Mouse (Mus musculus) kidney, postnatal 4 days (tissue): ENCODE measurements around the gene Pomc.
A peak's percentile ranks its signal among the peaks of the same experiment; 100 is the strongest.
"Not testable (repeated sequence)": the region's sequence is repeated elsewhere in the genome, so short reads cannot be mapped to it uniquely, and the experiment has no call there.

Experiments used
- DNase-seq, 2 experiments: peaks; one replicate each; pipeline ENCODE4 v3.0.0; 2021; ENCODE audit warnings: mixed read lengths in 2 of 2

Pomc gene

GRCm38 (mm10) chr12:3973169-3973568 is 18.4 kb downstream of the Pomc start:
- not testable (repeated sequence) for DNase-seq

DNA sequence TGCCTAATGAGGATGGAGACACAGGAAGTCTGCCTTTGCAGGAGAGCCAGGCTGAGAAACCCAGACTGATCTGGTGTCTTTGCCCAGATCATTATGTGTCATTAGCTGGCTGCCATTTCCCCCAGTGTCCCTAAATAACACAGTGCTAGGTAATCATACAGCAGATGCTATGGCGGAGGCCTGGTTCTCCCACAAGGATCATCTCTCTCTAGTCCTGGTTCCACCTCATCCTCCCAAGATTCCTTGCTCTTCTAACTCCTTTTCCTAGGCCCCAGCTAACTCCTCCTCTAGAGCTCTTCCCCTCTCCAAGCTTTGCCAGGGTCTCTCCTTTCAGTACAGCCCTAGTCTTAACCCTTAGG is 26.2 kb downstream of the Pomc start:
- no peak for DNase-seq

- peak; percentile 88 to 93 for DNase-seq
Measured at GRCm38 (mm10) chr12:3981350-3982131, 26.8 kb downstream of the Pomc start.

GRCm38 (mm10) chr12:3982257-3982656 is 27.5 kb downstream of the Pomc start:
- peak; percentile 46 to 55 for DNase-seq

DNA sequence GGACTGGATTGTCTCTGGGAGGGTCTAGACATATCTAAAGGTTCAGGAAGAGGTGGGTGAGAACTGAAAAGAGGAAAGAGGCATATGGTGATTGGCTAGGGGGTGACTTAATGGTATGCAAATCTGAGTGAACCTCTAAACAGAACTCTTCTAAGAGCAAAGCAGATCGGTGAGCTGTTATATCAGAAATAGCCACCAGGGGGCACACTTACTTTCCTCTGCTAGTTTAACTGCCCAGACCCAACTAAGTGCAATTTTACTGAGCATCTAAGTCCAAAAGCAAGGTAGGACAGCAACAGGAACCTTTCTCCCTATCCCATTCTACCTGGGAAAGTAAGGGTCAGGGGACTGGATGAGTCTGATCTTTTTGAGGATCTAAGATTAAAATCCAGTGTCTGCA is 29.0 kb downstream of the Pomc start:
- peak; percentile 83 to 85 for DNase-seq

DNA sequence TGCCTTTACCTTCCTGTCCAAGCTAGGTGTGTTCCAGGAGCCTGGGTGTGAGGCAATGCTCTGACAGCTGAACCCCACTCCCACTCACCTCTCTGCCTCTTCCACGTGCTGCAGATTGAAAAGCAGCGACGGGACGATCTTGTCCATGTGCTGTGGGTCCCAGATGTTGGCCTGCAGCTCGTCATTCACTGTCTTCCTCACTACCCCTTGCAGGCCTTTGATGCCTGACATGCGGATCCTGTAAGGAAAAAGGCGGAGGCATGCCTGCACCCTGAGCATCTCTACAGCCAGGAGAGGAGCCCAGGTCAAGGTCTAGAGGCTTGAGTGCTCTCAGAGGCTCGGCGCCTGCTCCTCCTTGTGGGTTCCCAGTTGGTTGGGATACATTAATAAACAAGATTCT is 29.7 kb downstream of the Pomc start:
- no peak for DNase-seq

DNA sequence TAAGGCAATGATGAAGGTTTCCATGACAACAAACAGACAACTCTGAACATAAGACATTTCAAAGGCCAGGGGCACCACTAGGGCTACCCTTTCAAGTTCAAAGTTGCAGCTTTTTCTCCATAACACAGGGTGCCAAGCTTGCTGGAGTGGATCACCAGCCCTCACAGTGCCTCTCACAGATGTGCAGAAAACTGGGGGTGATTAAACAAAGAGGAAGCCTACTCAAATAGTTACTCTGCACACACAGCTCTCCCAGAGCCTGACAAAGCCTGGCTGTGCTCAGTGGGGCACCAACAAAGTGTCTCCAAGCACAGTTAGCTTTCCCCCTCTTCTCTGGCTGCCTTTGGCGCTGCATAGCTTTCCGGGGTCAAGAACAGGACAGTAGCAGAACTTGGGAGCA is 35.2 kb downstream of the Pomc start:
- no peak for DNase-seq

- no peak for DNase-seq
Measured at GRCm38 (mm10) chr12:3991047-3991446, 36.3 kb downstream of the Pomc start.

DNA sequence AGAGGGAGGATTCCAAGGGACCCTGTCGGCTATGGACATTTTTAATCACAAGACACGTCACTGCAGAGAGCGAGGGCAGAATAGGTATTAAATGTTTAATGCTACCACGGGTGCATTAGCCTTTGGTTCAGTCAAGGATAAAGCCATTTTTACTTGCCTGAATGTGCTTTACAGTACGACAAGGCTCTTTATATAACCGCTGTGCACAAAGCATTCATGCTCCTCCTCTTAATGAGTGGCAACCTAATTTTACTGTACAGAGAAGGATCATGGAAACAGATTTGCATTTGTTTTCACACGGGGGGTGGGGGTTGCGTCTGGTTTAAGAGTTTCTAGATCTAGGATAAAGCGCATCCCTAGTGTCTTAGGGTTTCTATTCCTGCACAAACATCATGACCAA is 42.0 kb downstream of the Pomc start:
- DNase-seq = no peak

DNA sequence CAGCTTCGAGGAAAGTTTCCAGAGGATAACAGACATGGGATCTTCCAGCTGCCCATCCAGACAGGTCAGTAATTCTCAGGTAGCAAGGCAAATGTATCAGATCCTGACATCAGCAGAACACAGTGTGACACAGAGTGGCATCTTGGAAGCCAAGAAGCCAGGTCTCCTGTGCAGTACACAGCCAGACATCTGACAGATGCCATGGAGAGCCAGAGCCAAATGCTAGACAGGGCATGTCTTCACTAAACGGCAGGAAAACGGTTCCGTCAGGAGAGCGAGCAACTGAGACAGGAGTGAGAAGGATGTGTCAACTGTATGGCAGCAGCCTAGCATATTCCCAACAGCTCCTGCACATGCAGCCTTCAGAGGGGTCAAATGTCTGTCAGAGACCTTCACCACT is 45.7 kb downstream of the Pomc start:
- no peak for DNase-seq

- DNase-seq = peak; percentile 47 to 60
Measured at GRCm38 (mm10) chr12:4004648-4005047, 49.9 kb downstream of the Pomc start.

DNA sequence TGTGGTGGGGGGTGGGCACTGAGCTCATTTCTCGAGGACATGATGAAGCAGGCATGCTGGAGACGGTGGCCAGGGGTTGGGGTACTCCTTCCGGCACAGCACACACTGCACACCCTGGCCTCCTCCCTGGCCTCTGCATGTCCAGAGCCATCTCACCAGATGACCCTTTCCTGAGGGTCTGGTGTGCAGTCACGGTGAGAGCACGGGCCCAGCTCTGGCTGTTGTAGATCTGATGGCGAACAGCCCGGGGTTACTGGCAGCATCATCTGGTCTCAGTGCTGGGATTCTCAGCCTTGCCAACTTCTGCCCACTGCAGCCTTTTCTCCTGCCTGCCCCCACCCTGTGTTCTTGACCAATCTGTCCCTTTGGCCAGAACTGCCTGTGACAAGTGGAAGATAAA is 51.3 kb downstream of the Pomc start:
- no peak for DNase-seq

- no peak for DNase-seq
Measured at GRCm38 (mm10) chr12:4007181-4007580, 52.4 kb downstream of the Pomc start.

DNA sequence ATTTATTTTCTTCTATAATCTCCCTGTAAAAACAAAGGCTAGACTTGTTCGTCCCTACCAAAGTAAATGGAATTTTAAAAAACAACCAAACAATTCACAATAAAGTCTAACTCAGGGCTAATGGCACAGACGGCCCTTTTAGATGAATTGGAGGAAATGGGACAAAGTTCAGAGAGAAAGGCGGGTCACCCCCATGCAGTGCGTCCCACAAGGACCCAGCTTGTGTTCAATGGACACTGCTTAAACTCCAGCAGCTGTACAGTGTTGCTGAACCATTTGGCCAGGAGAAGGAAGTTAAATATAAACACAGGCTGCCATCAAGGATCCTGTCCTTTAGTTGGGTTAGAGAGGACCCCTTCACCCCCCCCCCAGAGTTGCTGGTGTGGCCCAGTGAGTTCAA is 53.0 kb downstream of the Pomc start:
- peak in 1 of 2 experiments; percentile 19 for DNase-seq

- peak in 1 of 2 experiments; percentile 33 for DNase-seq
Measured at GRCm38 (mm10) chr12:4008731-4009130, 54.0 kb downstream of the Pomc start.
